Mouse (Mus musculus) E14TG2a.4 (cell line): Measurements from ENCODE around the gene Prr22.

Source experiments
- H3K27me3 ChIP-seq: 2 replicates; pipeline ENCODE4 v1.6.1; 2014; ENCODE audit warnings: low read length, control low read depth; ENCODE audit not compliant: insufficient read depth
- H3K36me3 ChIP-seq: 2 replicates; pipeline ENCODE4 v1.6.1; 2014; ENCODE audit warnings: low read length, control low read depth; ENCODE audit not compliant: insufficient read depth
- H3K4me1 ChIP-seq: replicated peaks from 2 replicates; pipeline ENCODE4 v1.6.1; 2014; ENCODE audit warnings: low read depth, low read length, control low read depth
- H3K4me3 ChIP-seq: replicated peaks from 2 replicates; pipeline ENCODE4 v1.5.1; 2014; ENCODE audit warnings: mild to moderate bottlenecking, low read length
- H3K9me3 ChIP-seq: 2 replicates; pipeline ENCODE4 v1.6.1; 2014; ENCODE audit warnings: low read length, control low read depth
- CTCF ChIP-seq: conservative IDR thresholded peaks from 2 replicates; pipeline ENCODE4 v1.5.1; 2014; ENCODE audit warnings: low read length
- NANOG ChIP-seq: IDR thresholded peaks from 2 replicates; pipeline ENCODE4 v1.6.1; 2014; ENCODE audit warnings: borderline replicate concordance, low read length, mixed read lengths
- POU5F1 ChIP-seq: IDR thresholded peaks from 2 replicates; pipeline ENCODE4 v1.6.1; 2014; ENCODE audit warnings: low read length, borderline replicate concordance

Gene Prr22

DNA sequence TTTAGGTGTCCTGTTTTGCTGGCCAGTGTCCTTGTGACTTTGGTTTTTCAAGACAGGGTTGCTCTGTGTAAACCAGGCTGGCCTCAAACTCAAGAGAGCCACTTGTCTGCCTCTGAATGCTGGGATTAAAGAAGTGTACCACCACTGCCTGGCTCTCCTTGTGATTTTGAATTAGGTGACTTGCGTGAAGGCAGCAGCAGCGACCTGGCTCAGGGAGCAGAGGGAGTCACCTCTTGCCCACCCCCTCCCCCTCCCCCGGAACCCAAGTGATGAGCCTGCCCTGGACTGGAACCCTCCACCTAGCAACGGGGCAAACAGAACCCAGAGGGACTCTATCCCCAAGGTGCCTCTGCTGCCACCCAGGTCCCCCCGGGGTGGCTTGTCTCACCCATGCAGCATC lies at the start of gene Prr22:
TSS of gene Prr22 (plus strand) at position 301 of the 400 bp plus-strand sequence.
- Histone ChIP-seq H3K36me3 (peaks cover 49% of the 10 kb centered on the region), H3K9me3 (no peaks in the 10 kb centered on the region), H3K27me3 (no peaks in the 10 kb centered on the region), H3K4me3 (peak within 1 kb of the TSS; percentile 54), H3K4me1 (peaks cover 69% of the 10 kb centered on the region)
- no peak for TF ChIP-seq POU5F1
- no peak for TF ChIP-seq CTCF
- TF ChIP-seq NANOG = no peak

DNA sequence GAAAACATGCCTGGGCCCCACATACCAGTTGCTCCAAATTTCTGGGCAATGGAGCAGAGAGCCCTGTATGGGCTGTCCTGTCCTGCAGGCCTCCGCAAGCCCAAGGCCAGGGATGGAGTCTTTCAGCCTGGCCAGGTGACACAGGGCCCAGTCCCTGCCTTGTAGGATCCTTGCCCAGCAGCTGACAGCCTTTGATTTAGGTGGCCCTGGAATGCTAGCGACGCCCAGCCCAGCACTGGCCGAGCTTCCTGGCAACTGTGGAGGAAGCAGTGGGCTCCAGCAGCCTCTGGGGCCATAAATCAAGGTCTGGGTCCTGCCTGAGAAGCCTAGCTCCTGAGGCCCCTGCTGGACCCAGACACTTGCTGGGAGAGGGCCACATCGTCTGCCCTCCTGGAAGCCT lies 47.6 kb upstream of the Prr22 start:
- H3K4me3 ChIP-seq = no peak overlapping the region
- TF ChIP-seq NANOG = no peak
- no peak for TF ChIP-seq POU5F1
- TF ChIP-seq CTCF = no peak
- no peaks in the 10 kb centered on the region for H3K27me3 ChIP-seq
- H3K4me1 ChIP-seq = peaks cover 82% of the 10 kb centered on the region
- H3K36me3 ChIP-seq = peaks cover 54% of the 10 kb centered on the region
- no peaks in the 10 kb centered on the region for H3K9me3 ChIP-seq

DNA sequence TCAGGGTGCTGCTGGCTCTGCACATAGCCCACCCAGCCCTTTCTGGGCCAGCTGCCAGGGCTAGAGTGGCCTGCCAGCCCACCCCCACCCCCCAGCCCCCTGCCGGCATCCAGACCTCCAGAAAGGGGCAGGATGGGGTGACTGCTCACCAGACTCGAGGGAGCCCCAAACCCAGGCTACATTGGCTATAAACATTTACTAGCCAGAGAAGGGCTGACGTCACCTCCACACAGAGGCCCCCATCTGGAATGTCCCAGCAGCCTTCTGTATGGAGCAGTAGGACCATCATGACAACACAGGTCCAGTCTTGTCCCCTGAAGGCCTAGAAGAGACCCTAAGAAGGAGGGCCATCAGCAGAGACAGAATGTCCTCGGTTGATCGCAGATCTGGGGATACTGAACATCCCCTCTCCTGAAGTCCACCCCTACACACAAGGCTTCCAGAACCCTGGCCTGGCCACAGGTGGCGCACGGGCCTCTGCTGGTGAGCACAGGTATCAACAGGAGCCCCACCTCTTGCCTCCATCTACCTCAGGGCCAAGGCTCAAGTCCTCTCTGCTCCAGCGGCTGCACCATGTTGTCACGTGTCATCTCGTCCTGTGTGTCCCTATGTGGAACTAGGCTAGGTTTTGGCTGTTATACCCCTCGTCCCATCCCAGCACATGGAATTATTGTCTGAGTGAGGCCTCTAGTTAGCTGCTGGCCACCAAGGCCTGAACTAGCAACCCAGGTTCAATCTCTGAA lies 46.5 kb upstream of the Prr22 start:
- H3K36me3 ChIP-seq = peaks cover 54% of the 10 kb centered on the region
- H3K9me3 ChIP-seq = no peaks in the 10 kb centered on the region
- no peaks in the 10 kb centered on the region for H3K27me3 ChIP-seq
- TF ChIP-seq POU5F1 = no peak
- TF ChIP-seq CTCF = no peak; the same call in 1 of the 2 replicates
- TF ChIP-seq NANOG = no peak
- H3K4me1 ChIP-seq = peaks cover 90% of the 10 kb centered on the region
- H3K4me3 ChIP-seq = no peak overlapping the region

DNA sequence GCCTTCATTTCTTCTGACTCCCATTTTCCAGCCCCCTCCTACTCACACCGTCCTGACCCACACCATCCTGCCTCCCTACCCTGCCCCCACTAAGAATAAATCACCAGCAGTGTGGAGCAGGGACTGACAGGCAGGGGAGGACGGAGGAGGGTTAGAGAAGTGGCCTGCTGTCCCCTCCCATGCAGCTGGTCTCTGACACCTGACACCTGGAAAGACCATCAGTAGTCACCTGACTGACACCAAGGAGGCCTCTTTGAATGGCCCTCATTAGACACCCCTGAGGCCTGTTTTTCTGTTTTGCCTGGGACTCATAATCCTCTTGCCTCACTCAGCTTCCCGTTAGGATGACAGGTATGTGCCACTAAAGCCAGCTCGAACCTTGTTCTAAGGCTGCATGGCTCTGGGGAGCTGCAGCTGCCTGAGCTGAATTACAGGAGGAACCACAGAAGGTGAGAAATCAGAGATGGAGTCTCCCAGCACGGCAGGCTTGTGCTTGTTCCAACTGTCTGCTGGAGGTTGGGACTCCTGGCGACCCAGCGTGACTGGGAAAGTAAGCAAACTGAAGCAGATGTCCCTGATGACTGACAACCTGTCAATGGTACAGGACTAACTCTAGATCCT lies 42.9 kb upstream of the Prr22 start:
- Histone ChIP-seq H3K4me1 (peaks cover 73% of the 10 kb centered on the region), H3K9me3 (no peaks in the 10 kb centered on the region), H3K27me3 (peaks cover 22% of the 10 kb centered on the region), H3K36me3 (peaks cover 20% of the 10 kb centered on the region), H3K4me3 (peak overlapping the region; percentile 57)
- no peak for TF ChIP-seq NANOG
- TF ChIP-seq POU5F1 = no peak
- no peak for TF ChIP-seq CTCF

DNA sequence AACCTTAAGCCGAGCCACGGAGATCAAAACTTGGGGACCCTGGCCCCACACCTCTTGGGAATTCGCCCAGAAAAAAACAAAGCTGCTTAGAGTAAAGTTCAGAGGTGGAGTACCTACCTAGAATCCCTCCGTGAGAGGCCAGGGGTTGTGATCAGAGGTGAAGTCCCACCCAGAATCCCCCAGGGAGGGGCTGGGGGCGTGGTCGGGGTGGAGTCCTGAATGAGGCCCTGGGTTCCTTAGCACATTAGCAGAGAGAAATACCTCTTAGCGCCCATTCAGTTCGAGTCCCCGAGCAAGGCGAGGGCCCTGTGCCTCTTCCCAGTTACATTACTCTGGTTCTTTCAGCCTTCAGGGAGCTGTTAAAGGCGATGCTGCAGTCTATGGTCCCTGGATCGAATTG lies 42.4 kb upstream of the Prr22 start:
- H3K4me1 ChIP-seq = peaks cover 68% of the 10 kb centered on the region
- TF ChIP-seq POU5F1 = no peak
- no peak for TF ChIP-seq CTCF
- TF ChIP-seq NANOG = no peak
- H3K27me3 ChIP-seq = peaks cover 22% of the 10 kb centered on the region
- H3K9me3 ChIP-seq = no peaks in the 10 kb centered on the region
- H3K4me3 ChIP-seq = peak overlapping the region; percentile 57
- peaks cover 15% of the 10 kb centered on the region for H3K36me3 ChIP-seq

DNA sequence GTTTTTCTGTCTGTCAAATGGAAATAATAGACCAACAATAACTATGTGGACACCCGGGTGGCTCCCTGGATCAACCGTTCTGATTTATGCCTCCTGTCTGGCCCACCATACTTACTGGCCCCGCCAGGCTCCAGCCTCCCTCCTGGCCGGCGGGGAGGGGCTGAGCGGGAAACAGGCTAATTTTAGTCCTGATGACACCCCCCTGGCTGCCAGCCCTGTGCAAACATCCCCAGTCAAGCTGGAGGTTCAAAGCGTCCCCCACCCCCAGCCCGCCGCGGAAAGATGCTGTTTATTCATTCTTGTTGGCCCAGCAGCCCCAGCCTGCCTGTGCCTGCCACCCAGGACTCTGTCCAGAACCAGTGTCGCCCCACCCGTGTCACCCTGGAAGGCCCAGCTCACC lies 41.9 kb upstream of the Prr22 start:
- H3K9me3 ChIP-seq = no peaks in the 10 kb centered on the region
- TF ChIP-seq NANOG (no peak), CTCF (no peak), POU5F1 (no peak)
- peaks cover 11% of the 10 kb centered on the region for H3K36me3 ChIP-seq
- H3K4me1 ChIP-seq = peaks cover 67% of the 10 kb centered on the region
- peaks cover 24% of the 10 kb centered on the region for H3K27me3 ChIP-seq
- H3K4me3 ChIP-seq = peak overlapping the region; percentile 57

DNA sequence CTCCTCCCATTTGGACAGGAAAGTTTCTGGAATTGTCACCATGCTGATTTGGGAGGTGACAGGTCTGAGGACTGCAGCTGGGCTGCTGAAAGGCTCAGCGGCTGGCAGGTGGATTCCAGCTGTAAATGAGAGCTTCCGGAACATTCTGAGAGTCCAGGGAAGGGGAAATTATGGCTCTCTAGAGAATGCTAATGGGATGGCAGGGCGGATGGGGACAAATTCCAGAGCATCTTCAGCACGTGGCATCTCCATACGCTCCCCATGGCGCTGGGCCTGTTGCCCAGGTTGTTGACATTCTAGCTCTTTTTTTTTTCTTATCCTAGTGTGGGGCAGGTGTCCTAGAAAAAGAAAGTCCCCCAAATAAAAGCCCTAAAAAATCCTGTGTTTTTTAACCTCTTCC lies 40.9 kb upstream of the Prr22 start:
- H3K4me3 ChIP-seq = 0 out of 2 replicates have a peak overlapping the region, but pooled peaks have one; percentile 57
- H3K27me3 ChIP-seq = peaks cover 35% of the 10 kb centered on the region
- TF ChIP-seq NANOG = no peak
- no peak for TF ChIP-seq CTCF
- TF ChIP-seq POU5F1 = no peak
- H3K4me1 ChIP-seq = peaks cover 63% of the 10 kb centered on the region
- H3K36me3 ChIP-seq = peaks cover under 1% of the 10 kb centered on the region; the same call in 1 of the 2 replicates
- no peaks in the 10 kb centered on the region for H3K9me3 ChIP-seq

DNA sequence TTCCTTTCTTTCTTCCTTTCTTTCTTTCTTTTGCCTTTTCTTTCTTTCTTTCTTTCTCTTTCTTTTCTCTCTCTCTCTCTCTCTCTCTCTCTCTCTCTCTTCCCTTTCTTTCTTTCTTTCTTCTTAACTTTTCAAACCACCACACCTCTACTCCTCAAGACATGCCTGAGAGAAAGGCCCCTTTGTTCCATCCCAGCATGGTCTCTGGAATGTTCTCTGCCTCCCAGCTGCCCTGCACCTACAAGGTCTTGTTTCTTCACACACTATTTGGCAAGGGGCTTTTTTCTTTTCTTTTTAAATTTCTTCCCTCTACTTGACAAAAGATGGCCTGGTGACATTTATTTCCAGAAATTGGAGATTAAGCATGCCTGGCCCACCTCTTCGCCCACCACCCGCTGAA lies 40.4 kb upstream of the Prr22 start:
- Histone ChIP-seq H3K36me3 (no peaks in the 10 kb centered on the region), H3K9me3 (no peaks in the 10 kb centered on the region), H3K27me3 (peaks cover 40% of the 10 kb centered on the region), H3K4me1 (peaks cover 58% of the 10 kb centered on the region), H3K4me3 (no peak overlapping the region)
- no peak for TF ChIP-seq NANOG
- TF ChIP-seq CTCF = no peak
- no peak for TF ChIP-seq POU5F1
